Mouse (Mus musculus) ES-E14 (cell line): ENCODE results near the gene Scn4b.

ENCODE experiments used
- HCFC1 ChIP-seq: IDR thresholded peaks from 2 replicates; pipeline ENCODE4 v1.6.1; 2012; ENCODE audit warnings: low read length, inconsistent platforms, borderline replicate concordance; ENCODE audit not compliant: insufficient read depth
- MAFK ChIP-seq: IDR thresholded peaks from 2 replicates; pipeline ENCODE4 v1.6.1; 2014; ENCODE audit warnings: mild to moderate bottlenecking, low read depth, low read length, inconsistent platforms; ENCODE audit not compliant: insufficient read depth
- ZC3H11A ChIP-seq: IDR thresholded peaks from 2 replicates; pipeline ENCODE4 v1.6.1; 2012; ENCODE audit warnings: low read depth, mild to moderate bottlenecking, inconsistent platforms, low read length, borderline replicate concordance

GRCm38 (mm10) chr9:45118552-45118951 is 19.6 kb upstream of the Scn4b start:
- TF ChIP-seq MAFK (no peak), ZC3H11A (no peak), HCFC1 (no peak)
